Mouse (Mus musculus) frontal cortex, adult 2 months (tissue): Measurements from ENCODE around the gene Slc5a10. TPM values are rescaled to one million over a fixed set of nuclear protein-coding genes. Genes with fewer than 3 reads are reported as not detected.
A peak's percentile ranks its signal among the peaks of the same experiment; 100 is the strongest.

Experiments used
- DNase-seq, 2 experiments: peaks; one replicate each; pipeline ENCODE4 v3.0.0; 2022; ENCODE audit warnings: low spot score in 1 of 2; ENCODE audit errors: extremely low spot score in 1 of 2
- polyA plus RNA-seq: library from polyadenylated mRNA; depleted of rRNA; stranded (reverse); fragments of >200 nt; gene quantifications from 2 replicates; pipeline ENCODE4 v1.2.3, GENCODE M21; 2012; rRNA removed

The Slc5a10 gene
- polyA plus RNA-seq, 1 experiment, result 0.04 TPM

DNA sequence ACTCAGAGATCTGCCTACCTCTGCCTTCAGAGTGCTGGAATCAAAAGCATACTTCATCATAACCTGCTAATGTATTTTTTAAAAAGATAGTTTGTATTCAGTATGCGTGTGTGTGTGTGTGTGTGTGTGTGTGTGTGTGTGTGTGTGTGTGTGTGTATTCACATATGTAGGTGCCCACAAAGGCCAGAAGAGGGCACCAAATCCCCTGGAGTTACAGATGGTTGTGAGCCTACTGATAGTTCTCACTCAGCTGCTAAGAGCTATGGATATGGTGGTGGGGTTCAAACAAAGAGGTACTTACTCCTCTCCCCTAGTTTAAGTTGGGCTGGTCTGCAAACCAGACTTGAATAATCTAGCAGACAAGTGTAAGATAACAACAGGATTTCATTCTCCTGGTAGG, 94.1 kb downstream of the Slc5a10 start:
- no peak for DNase-seq

DNA sequence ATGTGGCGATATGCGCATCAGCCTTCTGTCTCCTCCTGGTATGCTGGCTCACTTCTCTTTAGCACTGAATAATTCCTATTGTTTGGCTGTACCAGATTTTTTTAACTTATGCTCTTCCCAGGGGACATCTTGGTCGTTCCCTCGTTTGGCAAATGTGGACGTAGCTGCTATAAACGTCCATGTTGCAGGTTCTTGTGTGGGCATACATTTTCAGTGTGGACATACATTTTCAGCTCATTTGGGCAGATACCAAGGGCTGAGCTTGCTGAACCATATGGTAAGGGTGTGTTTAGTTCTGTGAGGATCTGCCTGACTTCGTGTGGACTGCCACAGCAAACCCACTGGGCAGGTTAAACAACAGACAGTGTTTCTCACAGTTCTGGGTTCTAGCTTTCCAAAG, 95.5 kb downstream of the Slc5a10 start:
- peak; percentile 44 to 49 for DNase-seq

Other genes with a start within 250 kb of the Slc5a10 start
- 4.0 and 4.3 TPM in 2 replicates for gene Mfap4, start 235.4 kb downstream of the Slc5a10 start, polyA plus RNA-seq
- 34.8 and 35.2 TPM in 2 replicates for gene Mapk7, start 226.4 kb downstream of the Slc5a10 start, polyA plus RNA-seq
- gene B9d1, start 215.7 kb downstream of the Slc5a10 start, polyA plus RNA-seq, result 46.8 and 50.6 TPM in 2 replicates
- gene Epn2, start 141.1 kb downstream of the Slc5a10 start, polyA plus RNA-seq, result 90.5 and 98.3 TPM in 2 replicates
- 6.6 and 7.2 TPM in 2 replicates for gene Grap, start 67.6 kb downstream of the Slc5a10 start, polyA plus RNA-seq
- 0.06 and 0.13 TPM in 2 replicates for gene Fam83g, start 36.7 kb downstream of the Slc5a10 start, polyA plus RNA-seq
- 40.1 and 44.6 TPM in 2 replicates for gene Prpsap2, start 41.3 kb upstream of the Slc5a10 start, polyA plus RNA-seq
- gene Ulk2, start 134.2 kb upstream of the Slc5a10 start, polyA plus RNA-seq, result 59.8 and 62.3 TPM in 2 replicates
- gene Akap10, start 209.4 kb upstream of the Slc5a10 start, polyA plus RNA-seq, result 14.0 and 16.2 TPM in 2 replicates
- gene Specc1, start 235.9 kb upstream of the Slc5a10 start, polyA plus RNA-seq, result 30.6 and 35.0 TPM in 2 replicates